Mouse (Mus musculus) embryonic facial prominence, embryonic 11.5 days (tissue): Measurements from ENCODE around the gene Ppp2r3a. TPM values are rescaled to one million over a fixed set of nuclear protein-coding genes. Genes with fewer than 3 reads are reported as not detected.

Experiments
- ATAC-seq: fragments of 200-750 bp; cut with Nextera tagmentation; replicated peaks from 2 replicates; pipeline ENCODE4 v1.8.0; 2017; ENCODE audit warnings: low read depth; ENCODE audit not compliant: insufficient number of reproducible peaks, low FRiP score, low TSS enrichment
- DNase-seq: peaks from one replicate; pipeline ENCODE4 v3.0.0-alpha.2; 2015; ENCODE audit warnings: low spot score
- H3K27ac ChIP-seq: fragments of 300-500 bp; sonication (generic); replicated peaks from 2 replicates; pipeline ENCODE4 v1.5.1; 2014; ENCODE audit warnings: mild to moderate bottlenecking, low read depth, low read length, control low read depth
- H3K27me3 ChIP-seq: fragments of 300-500 bp; sonication (generic); 2 replicates; pipeline ENCODE4 v1.6.1; 2014; ENCODE audit warnings: mild to moderate bottlenecking, low read length, moderate library complexity, mixed read lengths; ENCODE audit not compliant: control insufficient read depth, insufficient read depth
- H3K36me3 ChIP-seq: fragments of 300-500 bp; sonication (generic); replicated peaks from 2 replicates; pipeline ENCODE4 v1.6.1; 2014; ENCODE audit warnings: low read depth, mild to moderate bottlenecking, low read length, moderate library complexity, mixed read lengths; ENCODE audit not compliant: control insufficient read depth, insufficient read depth
- H3K4me1 ChIP-seq: fragments of 300-500 bp; sonication (generic); 2 replicates; pipeline ENCODE4 v1.6.1; 2014; ENCODE audit warnings: low read length, mixed read lengths; ENCODE audit not compliant: control insufficient read depth, insufficient read depth
- H3K4me2 ChIP-seq: fragments of 300-500 bp; sonication (generic); 2 replicates; pipeline ENCODE4 v1.6.1; 2014; ENCODE audit warnings: low read depth, mild to moderate bottlenecking, control low read depth, low read length, moderate library complexity
- H3K4me3 ChIP-seq: fragments of 300-500 bp; sonication (generic); 2 replicates; pipeline ENCODE4 v1.5.1; 2014; ENCODE audit warnings: low read depth, low read length, control low read depth
- H3K9ac ChIP-seq: fragments of 300-500 bp; sonication (generic); replicated peaks from 2 replicates; pipeline ENCODE4 v1.6.1; 2014; ENCODE audit warnings: mild to moderate bottlenecking, control low read depth, low read length
- H3K9me3 ChIP-seq: fragments of 300-500 bp; sonication (generic); replicated peaks from 2 replicates; pipeline ENCODE4 v1.6.1; 2016; ENCODE audit warnings: mild to moderate bottlenecking, low read length, inconsistent platforms, mixed read lengths; ENCODE audit not compliant: control insufficient read depth
- WGBS: fragments of 180-500 bp; shearing (Covaris S2); extraction: QIAGEN DNeasy Blood & Tissue Kit; methylation state at CpG from one replicate; pipeline ENCODE4 v1.1.7; 2014; 5-methylcytosine and 5-hydroxymethylcytosine counted together
- polyA plus RNA-seq: library from polyadenylated mRNA; unstranded; fragments of >200 nt; fragmentation: Nextera tagmentation; extraction: Ambion mirVana; gene quantifications from 2 replicates; pipeline ENCODE4 v1.2.1, GENCODE M21; 2014

Ppp2r3a gene
- polyA plus RNA-seq, result 14.8 and 17.3 TPM in 2 replicates

DNA sequence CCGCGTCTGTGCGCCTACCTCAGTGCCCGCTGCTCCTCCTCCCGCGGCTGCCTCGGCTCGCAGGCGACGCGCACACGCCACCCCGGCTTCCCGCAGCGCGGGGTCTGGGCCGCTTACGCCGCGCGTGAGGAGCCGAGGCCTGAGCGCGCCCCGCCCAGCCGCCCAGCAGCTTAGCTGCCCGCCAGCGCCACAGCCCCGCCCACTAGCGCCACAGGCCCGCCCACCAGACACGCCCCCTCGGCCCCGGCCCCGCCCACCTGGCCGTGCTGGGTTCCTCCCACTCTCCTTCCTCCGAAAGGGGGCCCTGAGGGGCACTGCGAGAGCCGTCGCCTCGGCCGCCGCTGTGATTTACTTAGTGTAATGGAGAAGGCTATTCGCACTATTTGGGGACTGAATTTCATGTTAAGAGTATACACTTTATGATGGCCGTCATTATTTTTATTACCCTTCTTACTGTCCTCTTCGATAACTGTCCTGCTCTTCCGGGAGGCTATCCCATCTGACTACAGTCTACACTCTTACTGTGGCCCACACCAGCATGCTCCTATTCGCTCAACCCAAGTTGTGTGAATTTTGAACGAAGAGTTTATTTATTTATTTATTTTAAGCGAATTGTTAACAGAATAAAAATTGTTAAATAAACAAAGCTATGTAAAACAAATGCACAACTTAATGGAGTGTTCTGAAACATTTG is at the start of gene Ppp2r3a:
TSS of gene Ppp2r3a (minus strand) at position 152 of the 694 bp plus-strand sequence.
- H3K4me2 ChIP-seq, result peak within 1 kb of the TSS; percentile 56
- peak within 1 kb of the TSS; percentile 94 for H3K27ac ChIP-seq
- H3K27me3 ChIP-seq, result no peaks in the 10 kb centered on the region
- H3K36me3 ChIP-seq, result no peaks in the 10 kb centered on the region
- peak within 1 kb of the TSS; percentile 77 for H3K4me3 ChIP-seq
- DNase-seq (peak; percentile 95), ATAC-seq (peak; percentile 94)
- no peaks in the 10 kb centered on the region for H3K9me3 ChIP-seq
- H3K4me1 ChIP-seq, result no peaks in the 10 kb centered on the region; the same call in 1 of the 2 replicates
- 3% methylated on average over 29 of the region's 50 CpGs for WGBS
- peak within 1 kb of the TSS; percentile 79 for H3K9ac ChIP-seq

DNA sequence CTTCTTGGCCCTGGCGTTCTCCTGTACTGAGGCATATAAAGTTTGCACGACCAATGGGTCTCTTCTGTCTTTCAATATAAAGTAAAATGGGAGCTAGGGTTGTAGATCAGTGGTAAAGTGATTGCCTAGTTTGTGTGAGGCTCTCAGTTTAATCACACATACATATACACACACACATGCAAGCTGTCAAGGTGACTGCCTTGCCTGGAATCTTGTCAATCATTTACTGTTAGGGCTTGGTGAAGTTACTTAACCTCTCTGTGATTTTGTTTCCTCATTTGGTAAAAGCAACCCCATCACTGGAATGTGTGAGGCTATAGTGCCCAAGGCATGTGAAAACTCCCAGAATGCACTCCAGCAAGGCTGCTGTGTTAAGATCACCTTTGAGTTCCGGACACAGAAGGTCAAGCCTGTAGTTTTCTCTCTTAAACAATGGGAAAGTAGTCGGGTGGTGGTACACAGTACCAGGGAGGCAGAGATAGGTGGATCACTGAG is 48.9 kb upstream of the Ppp2r3a start:
- DNase-seq, result no peak
- WGBS, result 76% methylated on average over 4 of the region's 4 CpGs
- ATAC-seq, result no peak

DNA sequence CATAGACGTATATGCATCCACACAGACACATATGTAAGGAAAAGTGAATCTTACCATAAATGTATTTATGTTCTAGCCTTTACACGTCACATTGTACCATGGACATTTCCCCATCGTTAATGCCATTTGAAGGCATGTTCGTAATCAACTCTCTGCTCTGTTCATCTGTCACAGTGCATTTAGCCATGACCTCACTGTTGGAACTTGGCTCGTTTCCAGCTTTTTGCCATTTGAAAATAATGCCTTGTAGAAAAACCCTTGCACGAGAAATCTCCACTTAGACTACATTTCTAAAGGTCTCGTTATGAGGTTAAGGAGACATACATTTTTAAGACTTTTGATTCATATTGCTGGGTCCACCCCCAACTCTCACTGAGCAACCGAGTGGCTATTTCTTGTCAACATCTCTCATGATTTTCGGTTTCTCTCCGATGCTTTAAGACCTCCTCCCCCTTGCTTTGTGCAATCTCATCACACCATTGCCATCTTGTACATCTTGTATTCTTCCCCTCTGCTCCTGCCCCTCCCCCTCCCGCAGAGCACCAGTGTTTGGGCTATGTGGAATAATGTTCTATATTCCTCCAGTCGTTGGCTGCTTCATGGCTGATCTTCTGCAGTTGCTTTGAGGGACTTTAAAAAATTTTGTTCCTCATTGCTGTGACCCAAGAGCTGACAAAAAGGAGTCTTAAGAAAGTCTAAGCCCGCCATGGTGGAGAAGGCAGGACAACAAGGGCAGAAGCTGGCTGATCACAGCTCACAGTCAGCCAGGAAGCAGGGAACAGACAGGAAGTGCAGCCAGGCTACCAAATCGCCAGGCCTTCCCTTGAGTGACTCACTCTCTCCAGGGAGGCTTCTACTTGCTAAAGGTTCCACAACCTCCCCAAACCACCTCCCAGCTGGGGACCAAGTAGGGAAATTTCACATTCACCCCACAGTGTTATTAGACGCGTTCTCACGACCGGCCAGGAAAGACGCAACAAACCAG is 40.4 kb upstream of the Ppp2r3a start:
- Histone ChIP-seq H3K9ac (no peak overlapping the region), H3K36me3 (no peaks in the 10 kb centered on the region), H3K27ac (no peak overlapping the region), H3K4me3 (no peak overlapping the region), H3K27me3 (no peaks in the 10 kb centered on the region), H3K4me1 (no peaks in the 10 kb centered on the region), H3K9me3 (no peaks in the 10 kb centered on the region), H3K4me2 (no peak overlapping the region)
- 86% methylated on average over 19 of the region's 19 CpGs for WGBS
- peak; percentile 22 for DNase-seq
- no peak for ATAC-seq

More for the DNA sequence above, 48.9 kb upstream of the Ppp2r3a start:
- Histone ChIP-seq H3K9ac (no peak overlapping the region), H3K27ac (no peak overlapping the region), H3K4me1 (no peaks in the 10 kb centered on the region), H3K4me2 (no peak overlapping the region), H3K9me3 (no peaks in the 10 kb centered on the region), H3K27me3 (no peaks in the 10 kb centered on the region), H3K36me3 (no peaks in the 10 kb centered on the region), H3K4me3 (no peak overlapping the region)

DNA sequence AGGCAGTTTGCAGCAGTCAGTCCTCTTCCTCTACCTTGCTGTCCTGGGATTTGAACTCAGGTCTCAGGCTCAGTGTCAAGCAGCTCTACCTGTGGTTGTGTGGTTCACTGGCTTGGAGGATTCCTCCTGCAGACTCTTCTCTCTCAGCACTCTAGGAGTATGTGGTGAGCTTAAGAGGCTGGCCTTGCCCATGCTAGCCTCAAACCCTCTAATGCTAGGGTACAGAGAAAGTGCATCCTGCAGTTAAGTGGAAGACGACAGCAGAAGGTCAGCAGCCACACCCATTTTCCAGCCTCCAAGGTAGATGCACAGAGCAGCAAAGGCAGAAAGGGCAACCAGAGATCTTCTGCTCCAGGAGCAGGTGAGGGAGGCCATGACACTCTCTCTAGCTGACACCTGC is 39.3 kb upstream of the Ppp2r3a start:
- Histone ChIP-seq H3K36me3 (no peaks in the 10 kb centered on the region), H3K27me3 (no peaks in the 10 kb centered on the region)
- ATAC-seq, result no peak

DNA sequence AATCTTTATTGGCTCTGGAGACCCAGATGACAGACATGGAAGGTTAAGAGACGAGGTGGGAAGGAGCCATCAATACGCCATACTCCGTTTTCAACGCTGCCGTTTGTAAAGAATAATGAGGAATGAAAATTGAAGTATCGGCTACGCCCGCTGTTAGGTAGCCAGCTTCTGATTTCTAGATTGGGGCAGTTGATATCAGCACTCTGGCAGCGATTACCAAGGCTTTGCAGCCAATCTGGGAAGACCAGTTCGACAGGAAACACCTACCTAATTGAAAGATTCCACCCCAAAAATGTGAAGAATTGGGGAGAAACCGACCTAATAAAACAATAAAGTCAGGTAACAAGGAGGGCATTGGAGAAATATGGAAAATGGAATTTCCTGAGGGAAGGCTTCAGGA is 38.2 kb upstream of the Ppp2r3a start:
- H3K4me2 ChIP-seq, result no peak overlapping the region
- H3K4me3 ChIP-seq, result no peak overlapping the region
- 80% methylated on average over 11 of the region's 11 CpGs for WGBS
- H3K27ac ChIP-seq, result no peak overlapping the region
- no peaks in the 10 kb centered on the region for H3K4me1 ChIP-seq
- no peaks in the 10 kb centered on the region for H3K27me3 ChIP-seq
- H3K9ac ChIP-seq, result no peak overlapping the region
- H3K9me3 ChIP-seq, result no peaks in the 10 kb centered on the region
- ATAC-seq (no peak), DNase-seq (no peak)
- no peaks in the 10 kb centered on the region for H3K36me3 ChIP-seq

More for the DNA sequence above, 39.3 kb upstream of the Ppp2r3a start:
- WGBS, result 77% methylated on average over 1 of the region's 1 CpGs
- Histone ChIP-seq H3K4me2 (no peak overlapping the region), H3K9me3 (no peaks in the 10 kb centered on the region), H3K4me3 (no peak overlapping the region), H3K9ac (no peak overlapping the region), H3K27ac (no peak overlapping the region), H3K4me1 (no peaks in the 10 kb centered on the region)
- DNase-seq, result no peak

DNA sequence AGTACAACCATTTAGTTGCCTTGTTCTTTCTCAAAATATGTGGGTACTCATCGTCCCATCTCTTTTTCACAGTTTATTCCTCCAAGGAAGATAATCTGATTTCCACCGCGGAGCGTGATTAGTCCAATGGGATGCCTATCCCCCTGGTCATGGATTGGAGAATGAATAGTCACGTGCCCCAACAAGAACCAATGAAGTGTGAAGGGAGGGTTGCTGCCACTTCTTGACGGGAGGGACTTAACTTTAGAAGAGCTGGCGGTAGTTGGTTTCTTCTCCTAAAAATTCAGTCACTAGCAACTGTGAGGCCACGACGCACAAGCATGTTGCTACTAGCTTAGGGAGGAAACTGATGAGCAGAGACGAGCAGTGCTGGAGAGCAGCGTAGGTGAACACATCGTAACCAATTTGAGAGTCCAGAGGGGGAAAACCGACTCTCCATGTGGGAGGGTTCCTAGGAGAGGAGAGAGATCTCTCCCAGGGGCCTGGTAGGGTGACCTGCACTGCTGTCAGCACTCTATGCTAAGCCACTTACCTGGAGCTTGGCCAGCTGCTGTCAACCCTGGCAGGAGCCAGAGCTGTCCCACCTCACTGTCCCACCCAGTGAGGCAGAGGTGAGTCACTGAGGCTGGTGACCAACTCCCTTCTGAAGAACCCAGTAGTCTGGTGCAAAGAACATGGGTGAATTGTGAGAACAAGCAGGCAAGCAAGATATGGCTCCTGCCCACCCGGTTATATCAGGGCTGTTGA is 37.5 kb upstream of the Ppp2r3a start:
- no peaks in the 10 kb centered on the region for H3K9me3 ChIP-seq
- no peak for ATAC-seq
- no peak overlapping the region for H3K4me3 ChIP-seq
- no peak overlapping the region for H3K9ac ChIP-seq
- 88% methylated on average over 14 of the region's 14 CpGs for WGBS
- no peaks in the 10 kb centered on the region for H3K36me3 ChIP-seq
- no peak overlapping the region for H3K4me2 ChIP-seq
- H3K27ac ChIP-seq, result no peak overlapping the region
- no peaks in the 10 kb centered on the region for H3K4me1 ChIP-seq
- no peaks in the 10 kb centered on the region for H3K27me3 ChIP-seq
- DNase-seq, result no peak

DNA sequence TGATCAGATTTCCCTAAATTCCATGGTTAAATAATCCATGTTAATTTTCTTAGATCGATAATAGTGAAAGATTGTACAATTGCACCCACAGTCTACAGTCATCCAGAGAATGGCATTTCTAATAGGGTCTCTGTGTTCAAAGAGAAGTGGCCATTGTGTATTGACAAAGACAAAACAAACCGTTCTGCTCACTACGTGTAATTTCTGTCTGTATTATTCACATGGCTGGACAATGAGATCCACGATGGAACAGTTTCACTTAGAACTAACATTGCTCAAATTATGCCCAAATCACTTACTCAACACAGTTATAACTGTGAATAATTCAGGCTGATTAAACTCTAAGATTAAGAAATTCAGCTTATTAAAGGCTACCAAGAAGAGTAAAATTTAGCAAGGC is 35.2 kb upstream of the Ppp2r3a start:
- Histone ChIP-seq H3K27me3 (no peaks in the 10 kb centered on the region), H3K4me3 (no peak overlapping the region), H3K9ac (no peak overlapping the region), H3K4me1 (no peaks in the 10 kb centered on the region), H3K4me2 (no peak overlapping the region), H3K27ac (no peak overlapping the region), H3K9me3 (no peaks in the 10 kb centered on the region), H3K36me3 (no peaks in the 10 kb centered on the region)
- 79% methylated on average over 4 of the region's 4 CpGs for WGBS
- ATAC-seq (no peak), DNase-seq (no peak)
